Mouse (Mus musculus) E14TG2a.4 (cell line): ENCODE results near the gene Coro6.

Experiments
- CTCF ChIP-seq: conservative IDR thresholded peaks from 2 replicates; pipeline ENCODE4 v1.5.1; 2014; ENCODE audit warnings: low read length
- NANOG ChIP-seq: IDR thresholded peaks from 2 replicates; pipeline ENCODE4 v1.6.1; 2014; ENCODE audit warnings: borderline replicate concordance, low read length, mixed read lengths
- POU5F1 ChIP-seq: IDR thresholded peaks from 2 replicates; pipeline ENCODE4 v1.6.1; 2014; ENCODE audit warnings: low read length, borderline replicate concordance

DNA sequence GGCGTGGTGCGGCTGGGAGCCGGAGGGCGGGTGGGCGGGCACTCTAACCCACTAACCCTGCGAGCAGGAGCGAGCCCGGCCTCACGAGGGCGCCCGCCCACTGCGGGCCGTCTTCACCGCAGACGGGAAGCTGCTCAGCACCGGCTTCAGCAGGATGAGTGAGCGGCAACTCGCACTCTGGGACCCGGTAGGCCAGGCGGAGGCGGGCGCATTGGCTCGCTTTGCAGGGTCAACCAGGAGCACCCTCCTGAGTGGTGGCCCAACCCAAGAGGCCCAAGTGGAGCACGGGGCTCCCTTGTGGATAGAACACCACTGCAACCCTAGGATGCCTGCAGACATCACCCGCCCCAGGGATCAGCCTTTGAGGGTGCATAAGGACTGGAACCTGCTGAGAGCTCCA lies 4.9 kb downstream of the Coro6 start:
- TF ChIP-seq CTCF = no peak
- TF ChIP-seq POU5F1 = no peak
- no peak for TF ChIP-seq NANOG
